Mouse (Mus musculus) MEL (cell line): ENCODE measurements around the gene 1700018F24Rik.

Source experiments
- CTCF ChIP-seq, 3 experiments: IDR thresholded peaks in 2 of 3; conservative IDR thresholded peaks in 1 of 3; 2 replicates each; pipeline ENCODE4 v1.5.1; 2011 to 2012; ENCODE audit warnings: low read length in 3 of 3, low read depth in 2 of 3, mild to moderate bottlenecking in 2 of 3, improper control_type of control experiment in 1 of 3, inconsistent platforms in 1 of 3, mixed read lengths in 1 of 3, moderate library complexity in 1 of 3; ENCODE audit not compliant: control insufficient read depth in 1 of 3, insufficient read depth in 1 of 3, poor library complexity in 1 of 3, severe bottlenecking in 1 of 3
- GATA1 ChIP-seq: IDR thresholded peaks from 2 replicates; pipeline ENCODE4 v1.6.1; 2011; ENCODE audit warnings: low read depth, low read length, improper control_type of control experiment
- MYC ChIP-seq: IDR thresholded peaks from 2 replicates; pipeline ENCODE4 v1.6.1; 2011; ENCODE audit warnings: low read depth, mild to moderate bottlenecking, low read length, improper control_type of control experiment, moderate library complexity
- POLR2A ChIP-seq, 2 experiments: IDR thresholded peaks; 2 replicates each; pipeline ENCODE4 v1.6.1; 2011 to 2012; ENCODE audit warnings: low read length in 2 of 2, mild to moderate bottlenecking in 2 of 2, control low read depth in 1 of 2, improper control_type of control experiment in 1 of 2, low read depth in 1 of 2, moderate library complexity in 1 of 2; ENCODE audit not compliant: control insufficient read depth in 1 of 2, insufficient read depth in 1 of 2, poor library complexity in 1 of 2
- POLR2AphosphoS2 ChIP-seq: IDR thresholded peaks from 2 replicates; pipeline ENCODE4 v1.6.1; 2011; ENCODE audit warnings: low read length, improper control_type of control experiment

DNA sequence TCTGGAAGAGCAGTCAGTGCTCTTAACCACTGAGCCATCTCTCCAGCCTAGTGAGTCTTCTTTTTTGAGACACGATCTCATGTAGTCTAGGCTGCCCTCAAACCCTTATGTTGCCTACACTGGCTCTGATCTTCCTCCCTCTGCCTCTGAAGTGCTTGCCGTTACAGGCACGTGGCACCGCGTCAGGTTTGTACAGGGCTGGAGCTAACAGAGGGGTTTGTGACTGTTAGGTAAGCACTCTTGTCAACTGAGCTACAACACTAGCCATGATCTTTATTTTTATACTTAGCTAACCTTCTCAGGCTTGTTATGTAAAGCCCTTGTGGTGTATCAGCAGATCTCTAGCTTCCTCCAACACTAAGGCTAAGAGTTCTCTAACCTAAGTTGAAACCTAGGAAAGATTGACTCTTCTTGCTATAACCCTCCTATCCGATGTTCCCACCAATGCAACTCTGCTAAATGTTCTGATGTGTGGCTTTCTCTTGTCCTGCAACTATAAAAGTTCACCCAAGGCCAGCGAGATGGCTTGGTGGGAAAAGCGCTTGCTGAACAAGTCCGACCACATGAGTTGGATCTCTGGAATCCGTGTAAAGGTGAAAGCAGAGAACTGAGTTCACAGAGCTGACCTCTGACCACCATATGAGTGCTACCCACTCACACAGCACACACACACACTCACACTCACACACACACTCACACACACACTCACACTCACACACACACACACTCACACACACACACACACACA lies 39.2 kb downstream of the 1700018F24Rik start:
- TF ChIP-seq GATA1 (no peak), CTCF (IDR thresholded peaks at IDR 0.05 in 2 of 3, conservative IDR thresholded peaks at IDR 0.05 in 1 of 3; ENCODE audit: control insufficient read depth in 1 of 3, insufficient read depth in 1 of 3, low read depth in 2 of 3, low read length in 3 of 3, poor library complexity in 1 of 3, severe bottlenecking in 1 of 3) (no peak), POLR2AphosphoS2 (no peak), POLR2A (IDR thresholded peaks at IDR 0.05; ENCODE audit: control insufficient read depth in 1 of 2, insufficient read depth in 1 of 2, low read depth in 1 of 2, low read length in 2 of 2, poor library complexity in 1 of 2) (no peak), MYC (no peak)
